Mouse (Mus musculus) myocyte (in vitro differentiated cells): ENCODE data around the gene Efcab2. TPM values are rescaled to one million over a fixed set of nuclear protein-coding genes. Genes with fewer than 3 reads are reported as not detected.
A peak's percentile ranks its signal among the peaks of the same experiment; 100 is the strongest.

ENCODE experiments used
- H3K27me3 ChIP-seq: one replicate; pipeline ENCODE4 v1.6.1; 2011; ENCODE audit not compliant: control insufficient read depth, insufficient read depth, insufficient read length
- H3K36me3 ChIP-seq: one replicate; pipeline ENCODE4 v1.6.1; 2011; ENCODE audit not compliant: control insufficient read depth, insufficient read depth
- H3K4me2 ChIP-seq: one replicate; pipeline ENCODE4 v1.6.1; 2011; ENCODE audit warnings: low read depth, control low read depth
- H3K4me3 ChIP-seq: one replicate; pipeline ENCODE4 v1.5.1; 2011; ENCODE audit warnings: mild to moderate bottlenecking, control low read depth, moderate library complexity
- H3K79me2 ChIP-seq: one replicate; pipeline ENCODE4 v1.6.1; 2011; ENCODE audit not compliant: control insufficient read depth, insufficient read depth
- H3ac ChIP-seq: one replicate; pipeline ENCODE4 v1.6.1; 2011; ENCODE audit not compliant: control insufficient read depth, insufficient read length
- CEBPB ChIP-seq: IDR thresholded peaks from 2 replicates; pipeline ENCODE4 v1.6.1; 2011; ENCODE audit warnings: mild to moderate bottlenecking, moderate library complexity; ENCODE audit not compliant: poor library complexity, insufficient read depth, severe bottlenecking
- E2F4 ChIP-seq: IDR thresholded peaks from one replicate; pipeline ENCODE4 v1.6.1; 2011; ENCODE audit warnings: mild to moderate bottlenecking, control low read depth, moderate library complexity; ENCODE audit not compliant: insufficient read depth
- MAX ChIP-seq: IDR thresholded peaks from one replicate; pipeline ENCODE4 v1.6.1; 2011; ENCODE audit warnings: low read depth, mild to moderate bottlenecking, control low read depth
- MYOD1 ChIP-seq, 3 experiments: IDR thresholded peaks; one replicate each; pipeline ENCODE4 v1.6.1; 2011; ENCODE audit warnings: control low read depth in 2 of 3, low read depth in 2 of 3, mild to moderate bottlenecking in 2 of 3, moderate library complexity in 1 of 3; ENCODE audit not compliant: insufficient read length in 2 of 3, control insufficient read depth in 1 of 3
- MYOG ChIP-seq, 3 experiments: IDR thresholded peaks; one replicate each; pipeline ENCODE4 v1.6.1; 2011; ENCODE audit warnings: control low read depth in 2 of 3, low read depth in 2 of 3, mild to moderate bottlenecking in 2 of 3; ENCODE audit not compliant: insufficient read length in 2 of 3, control insufficient read depth in 1 of 3, insufficient read depth in 1 of 3
- POLR2A ChIP-seq: IDR thresholded peaks from one replicate; pipeline ENCODE4 v1.6.1; 2011; ENCODE audit warnings: low read depth, mild to moderate bottlenecking, control low read depth, moderate library complexity; ENCODE audit not compliant: insufficient read length
- POLR2AphosphoS2 ChIP-seq: IDR thresholded peaks from one replicate; pipeline ENCODE4 v1.6.1; 2011; ENCODE audit warnings: low read depth, control low read depth; ENCODE audit not compliant: insufficient read length
- REST ChIP-seq: IDR thresholded peaks from one replicate; pipeline ENCODE4 v1.6.1; 2011; ENCODE audit warnings: mild to moderate bottlenecking, control low read depth, moderate library complexity; ENCODE audit not compliant: insufficient read depth, insufficient read length
- SRF ChIP-seq: IDR thresholded peaks from one replicate; pipeline ENCODE4 v1.6.1; 2011; ENCODE audit warnings: low read depth; ENCODE audit not compliant: control insufficient read depth, insufficient read length
- TCF12 ChIP-seq: IDR thresholded peaks from one replicate; pipeline ENCODE4 v1.6.1; 2011; ENCODE audit warnings: mild to moderate bottlenecking, control low read depth; ENCODE audit not compliant: poor library complexity, insufficient read depth, severe bottlenecking
- TCF3 ChIP-seq: IDR thresholded peaks from one replicate; pipeline ENCODE4 v1.6.1; 2011; ENCODE audit warnings: low read depth, control low read depth; ENCODE audit not compliant: insufficient read length
- USF1 ChIP-seq: IDR thresholded peaks from one replicate; pipeline ENCODE4 v1.6.1; 2011; ENCODE audit warnings: low read depth, mild to moderate bottlenecking, control low read depth, moderate library complexity
- polyA plus RNA-seq: library from polyadenylated mRNA; unstranded; fragments of >200 nt; fragmentation: generic; extraction: Trizol; gene quantifications from one replicate; pipeline ENCODE4 v1.2.1, GENCODE M21; 2012; ENCODE audit warnings: missing spikeins

The Efcab2 gene
- polyA plus RNA-seq, 1 experiment = 0.72 TPM

GRCm38 (mm10) chr1:178489127-178489526 is 83.2 kb downstream of the Efcab2 start:
- no peak overlapping the region for H3ac ChIP-seq
- no peaks in the 10 kb centered on the region for H3K27me3 ChIP-seq
- no peak for TF ChIP-seq POLR2AphosphoS2
- no peak for TF ChIP-seq TCF3
- TF ChIP-seq E2F4 = no peak
- TF ChIP-seq MYOG (IDR thresholded peaks at IDR 0.05; ENCODE audit: control insufficient read depth in 1 of 3, insufficient read depth in 1 of 3, insufficient read length in 2 of 3, low read depth in 2 of 3) = no peak
- no peak for TF ChIP-seq MYOD1 (IDR thresholded peaks at IDR 0.05; ENCODE audit: control insufficient read depth in 1 of 3, insufficient read length in 2 of 3, low read depth in 2 of 3)
- no peak for TF ChIP-seq REST
- no peak for TF ChIP-seq MAX
- no peak for TF ChIP-seq POLR2A
- TF ChIP-seq TCF12 = no peak
- no peak for TF ChIP-seq SRF
- no peak for TF ChIP-seq CEBPB
- no peak for TF ChIP-seq USF1
- no peak overlapping the region for H3K4me3 ChIP-seq
- H3K36me3 ChIP-seq = no peaks in the 10 kb centered on the region
- no peak overlapping the region for H3K4me2 ChIP-seq
- H3K79me2 ChIP-seq = no peaks in the 10 kb centered on the region

- H3ac ChIP-seq = no peak overlapping the region
- H3K36me3 ChIP-seq = no peaks in the 10 kb centered on the region
- no peak overlapping the region for H3K4me3 ChIP-seq
- no peaks in the 10 kb centered on the region for H3K27me3 ChIP-seq
- no peak overlapping the region for H3K4me2 ChIP-seq
- TF ChIP-seq MAX = no peak
- TF ChIP-seq E2F4 = no peak
- no peak for TF ChIP-seq POLR2AphosphoS2
- TF ChIP-seq TCF12 = no peak
- TF ChIP-seq TCF3 = no peak
- TF ChIP-seq REST = no peak
- no peak for TF ChIP-seq CEBPB
- no peak for TF ChIP-seq SRF
- TF ChIP-seq POLR2A = no peak
- TF ChIP-seq MYOG (IDR thresholded peaks at IDR 0.05; ENCODE audit: control insufficient read depth in 1 of 3, insufficient read depth in 1 of 3, insufficient read length in 2 of 3, low read depth in 2 of 3) = no peak
- TF ChIP-seq USF1 = no peak
- TF ChIP-seq MYOD1 (IDR thresholded peaks at IDR 0.05; ENCODE audit: control insufficient read depth in 1 of 3, insufficient read length in 2 of 3, low read depth in 2 of 3) = no peak
- H3K79me2 ChIP-seq = no peaks in the 10 kb centered on the region
Measured at GRCm38 (mm10) chr1:178491733-178492132, 85.8 kb downstream of the Efcab2 start.

GRCm38 (mm10) chr1:178492493-178492892 is 86.6 kb downstream of the Efcab2 start:
- no peak overlapping the region for H3ac ChIP-seq
- no peak overlapping the region for H3K4me3 ChIP-seq
- H3K79me2 ChIP-seq = no peaks in the 10 kb centered on the region
- H3K4me2 ChIP-seq = peak overlapping the region; percentile 12
- TF ChIP-seq USF1 (no peak), POLR2A (no peak), MAX (no peak), TCF12 (no peak), POLR2AphosphoS2 (no peak), SRF (no peak), CEBPB (no peak), MYOG (IDR thresholded peaks at IDR 0.05; ENCODE audit: control insufficient read depth in 1 of 3, insufficient read depth in 1 of 3, insufficient read length in 2 of 3, low read depth in 2 of 3) (no peak), E2F4 (no peak), TCF3 (no peak), MYOD1 (IDR thresholded peaks at IDR 0.05; ENCODE audit: control insufficient read depth in 1 of 3, insufficient read length in 2 of 3, low read depth in 2 of 3) (no peak), REST (no peak)
- H3K27me3 ChIP-seq = no peaks in the 10 kb centered on the region
- no peaks in the 10 kb centered on the region for H3K36me3 ChIP-seq

- Histone ChIP-seq H3K27me3 (no peaks in the 10 kb centered on the region), H3K4me2 (no peak overlapping the region), H3K4me3 (no peak overlapping the region)
Measured at GRCm38 (mm10) chr1:178496186-178496585, 90.3 kb downstream of the Efcab2 start.

GRCm38 (mm10) chr1:178496841-178497240 is 91.0 kb downstream of the Efcab2 start:
- H3ac ChIP-seq = no peak overlapping the region
- H3K79me2 ChIP-seq = no peaks in the 10 kb centered on the region
- no peak overlapping the region for H3K4me3 ChIP-seq
- no peaks in the 10 kb centered on the region for H3K36me3 ChIP-seq
- no peak overlapping the region for H3K4me2 ChIP-seq
- TF ChIP-seq MYOD1 (IDR thresholded peaks at IDR 0.05; ENCODE audit: control insufficient read depth in 1 of 3, insufficient read length in 2 of 3, low read depth in 2 of 3) = peak in 1 of 3 experiments; percentile 11
- no peak for TF ChIP-seq MAX
- TF ChIP-seq TCF12 = no peak
- TF ChIP-seq TCF3 = no peak
- no peak for TF ChIP-seq E2F4
- TF ChIP-seq REST = no peak
- no peaks in the 10 kb centered on the region for H3K27me3 ChIP-seq

More at GRCm38 (mm10) chr1:178496186-178496585, 90.3 kb downstream of the Efcab2 start:
- no peak overlapping the region for H3ac ChIP-seq
- no peaks in the 10 kb centered on the region for H3K36me3 ChIP-seq
- TF ChIP-seq MAX = no peak
- no peaks in the 10 kb centered on the region for H3K79me2 ChIP-seq
